Mouse (Mus musculus): ENCODE measurements around the gene Dpyd. TPM values are rescaled to one million over a fixed set of nuclear protein-coding genes. Genes with fewer than 3 reads are reported as not detected.

The Dpyd gene
- total and polyA plus RNA-seq, 3 experiments = 2.0 to 4.5 (median 4.3) TPM

DNA sequence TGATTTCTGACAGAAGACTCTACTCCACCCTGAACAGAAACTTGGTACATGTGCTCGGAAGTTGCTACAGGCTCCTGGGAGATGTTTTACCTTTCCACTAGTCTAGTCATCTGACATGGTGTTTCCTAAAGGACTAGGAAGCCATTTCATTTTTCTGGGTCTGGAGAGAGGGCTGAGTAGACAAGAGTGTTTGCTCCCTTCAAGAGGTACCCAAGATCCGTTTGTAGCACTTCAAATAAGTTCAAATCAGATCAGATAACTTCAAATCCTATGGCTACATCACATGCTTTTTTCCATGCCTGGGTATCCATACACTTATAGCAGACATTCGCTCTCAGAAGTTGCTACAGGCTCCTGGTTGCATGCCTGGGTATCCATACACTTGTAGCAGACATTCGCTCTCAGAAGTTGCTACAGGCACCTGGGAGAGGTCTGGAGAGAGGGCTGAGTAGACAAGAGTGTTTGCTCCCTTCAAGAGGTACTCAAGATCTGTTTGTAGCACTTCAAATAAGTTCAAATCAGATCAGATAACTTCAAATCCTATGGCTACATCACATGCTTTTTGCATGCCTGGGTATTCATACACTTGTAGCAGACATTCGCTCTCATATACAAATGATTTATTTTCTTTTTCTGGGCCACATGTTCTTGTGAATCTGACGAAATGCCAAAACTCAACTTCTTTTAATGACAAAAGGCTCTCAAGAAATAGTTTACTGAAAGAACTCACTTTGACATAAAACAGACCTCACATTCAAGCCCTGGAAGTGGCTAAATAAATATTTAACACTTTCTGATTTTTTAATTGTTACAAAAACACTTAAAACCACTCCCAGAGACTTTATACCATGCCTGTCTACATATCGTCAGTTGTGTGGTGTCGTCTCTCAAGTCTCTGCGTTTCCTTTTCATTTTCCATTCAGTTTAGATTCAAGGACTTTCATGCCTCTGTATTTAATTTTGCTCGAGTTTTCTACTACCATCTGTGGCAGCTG lies 307.5 kb downstream of the Dpyd start:
- no peaks in the 10 kb centered on the region for H3K4me1 ChIP-seq (ENCODE audit: control insufficient read depth, insufficient read depth, low read length)
- H3K79me2 ChIP-seq (replicated peaks; ENCODE audit: control insufficient read depth, insufficient read depth, low read length) = no peaks in the 10 kb centered on the region
- H3K27me3 ChIP-seq (ENCODE audit: control insufficient read depth, insufficient read depth, low read length) = no peaks in the 10 kb centered on the region
- 65% methylated on average over 10 of the region's 10 CpGs for WGBS
- DNase-seq = no peak
- H3K36me3 ChIP-seq (ENCODE audit: control insufficient read depth, insufficient read depth, low read length) = no peaks in the 10 kb centered on the region
- H3K4me3 ChIP-seq = no peak overlapping the region
- H3K27ac ChIP-seq = no peak overlapping the region
- intact Hi-C loops (cut with DNase I) = no loop called here
- TF ChIP-seq CTCF (IDR thresholded peaks at IDR 0.05) = no peak
- TF ChIP-seq EP300 (IDR thresholded peaks at IDR 0.05; ENCODE audit: insufficient read depth, low read depth, low read length) = no peak
- no peak for TF ChIP-seq POLR2A (IDR thresholded peaks at IDR 0.05; ENCODE audit: insufficient read depth, low read depth, low read length)
- H3K9ac ChIP-seq (ENCODE audit: low read depth, low read length) = no peak overlapping the region

GRCm38 (mm10) chr3:118875871-118876270 lies 313.9 kb downstream of the Dpyd start:
- Histone ChIP-seq H3K4me1 (ENCODE audit: control insufficient read depth, insufficient read depth, low read length) (no peaks in the 10 kb centered on the region), H3K79me2 (replicated peaks; ENCODE audit: control insufficient read depth, insufficient read depth, low read length) (no peaks in the 10 kb centered on the region), H3K36me3 (ENCODE audit: control insufficient read depth, insufficient read depth, low read length) (no peaks in the 10 kb centered on the region), H3K9ac (ENCODE audit: low read depth, low read length) (no peak overlapping the region), H3K27ac (no peak overlapping the region), H3K27me3 (ENCODE audit: control insufficient read depth, insufficient read depth, low read length) (no peaks in the 10 kb centered on the region), H3K4me3 (no peak overlapping the region)
- intact Hi-C loops (cut with DNase I) = no loop called here
- TF ChIP-seq POLR2A (IDR thresholded peaks at IDR 0.05; ENCODE audit: insufficient read depth, low read depth, low read length) = no peak
- no peak for TF ChIP-seq CTCF (IDR thresholded peaks at IDR 0.05)
- no peak for TF ChIP-seq EP300 (IDR thresholded peaks at IDR 0.05; ENCODE audit: insufficient read depth, low read depth, low read length)
- WGBS = 72% methylated on average over 2 of the region's 2 CpGs
- no peak for DNase-seq

DNA sequence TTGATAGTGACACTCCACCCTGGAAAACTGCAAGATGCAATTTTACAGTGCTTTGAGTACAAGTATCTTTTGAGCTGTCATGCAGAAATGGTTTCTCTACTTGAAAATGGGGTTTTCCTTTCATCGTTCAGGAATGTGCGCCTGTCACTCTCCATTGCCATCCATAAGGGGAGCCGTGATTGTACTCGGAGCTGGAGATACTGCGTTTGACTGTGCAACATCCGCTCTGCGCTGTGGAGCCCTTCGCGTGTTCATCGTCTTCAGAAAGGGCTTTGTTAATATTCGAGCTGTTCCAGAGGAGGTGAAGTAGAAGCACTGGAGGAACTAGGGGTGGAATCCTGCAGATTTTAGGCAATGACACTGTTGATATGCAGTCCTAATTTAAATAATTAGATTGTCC lies 337.1 kb downstream of the Dpyd start:
- H3K4me3 ChIP-seq = no peak overlapping the region
- no peaks in the 10 kb centered on the region for H3K79me2 ChIP-seq (replicated peaks; ENCODE audit: control insufficient read depth, insufficient read depth, low read length)
- intact Hi-C loops (cut with DNase I) = no loop called here
- no peaks in the 10 kb centered on the region for H3K4me1 ChIP-seq (ENCODE audit: control insufficient read depth, insufficient read depth, low read length)
- no peak overlapping the region for H3K27ac ChIP-seq
- TF ChIP-seq EP300 (IDR thresholded peaks at IDR 0.05; ENCODE audit: insufficient read depth, low read depth, low read length) (no peak), POLR2A (IDR thresholded peaks at IDR 0.05; ENCODE audit: insufficient read depth, low read depth, low read length) (no peak), CTCF (IDR thresholded peaks at IDR 0.05) (no peak)
- no peaks in the 10 kb centered on the region for H3K36me3 ChIP-seq (ENCODE audit: control insufficient read depth, insufficient read depth, low read length)
- DNase-seq = no peak
- H3K27me3 ChIP-seq (ENCODE audit: control insufficient read depth, insufficient read depth, low read length) = no peaks in the 10 kb centered on the region
- WGBS = 87% methylated on average over 11 of the region's 11 CpGs
- no peak overlapping the region for H3K9ac ChIP-seq (ENCODE audit: low read depth, low read length)

DNA sequence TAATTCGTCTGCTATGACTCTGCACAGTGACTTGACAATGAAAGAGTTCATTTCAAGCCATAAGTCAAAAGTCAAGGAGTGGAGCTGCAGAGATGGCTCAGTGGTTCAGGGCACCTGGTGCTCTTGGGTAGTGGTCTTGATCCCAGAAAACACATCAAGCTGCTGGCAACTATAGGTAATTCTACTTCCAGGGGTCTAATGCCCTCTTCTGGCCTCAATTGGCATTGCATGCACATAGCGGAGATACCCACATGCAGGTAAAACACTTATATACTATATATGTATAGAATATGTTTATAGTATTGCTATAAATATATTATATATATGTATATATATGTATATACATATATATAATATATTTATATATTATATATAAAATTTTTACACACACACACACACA lies 429.4 kb downstream of the Dpyd start:
- Histone ChIP-seq H3K36me3 (ENCODE audit: control insufficient read depth, insufficient read depth, low read length) (no peaks in the 10 kb centered on the region), H3K27ac (no peak overlapping the region), H3K79me2 (replicated peaks; ENCODE audit: control insufficient read depth, insufficient read depth, low read length) (no peaks in the 10 kb centered on the region), H3K9ac (ENCODE audit: low read depth, low read length) (no peak overlapping the region), H3K4me3 (no peak overlapping the region), H3K27me3 (ENCODE audit: control insufficient read depth, insufficient read depth, low read length) (no peaks in the 10 kb centered on the region), H3K4me1 (ENCODE audit: control insufficient read depth, insufficient read depth, low read length) (no peaks in the 10 kb centered on the region)
- DNase-seq = no peak
- TF ChIP-seq EP300 (IDR thresholded peaks at IDR 0.05; ENCODE audit: insufficient read depth, low read depth, low read length) (no peak), POLR2A (IDR thresholded peaks at IDR 0.05; ENCODE audit: insufficient read depth, low read depth, low read length) (no peak), CTCF (IDR thresholded peaks at IDR 0.05) (no peak)
- 84% methylated on average over 2 of the region's 2 CpGs for WGBS
- intact Hi-C loops (cut with DNase I) = no loop called here

DNA sequence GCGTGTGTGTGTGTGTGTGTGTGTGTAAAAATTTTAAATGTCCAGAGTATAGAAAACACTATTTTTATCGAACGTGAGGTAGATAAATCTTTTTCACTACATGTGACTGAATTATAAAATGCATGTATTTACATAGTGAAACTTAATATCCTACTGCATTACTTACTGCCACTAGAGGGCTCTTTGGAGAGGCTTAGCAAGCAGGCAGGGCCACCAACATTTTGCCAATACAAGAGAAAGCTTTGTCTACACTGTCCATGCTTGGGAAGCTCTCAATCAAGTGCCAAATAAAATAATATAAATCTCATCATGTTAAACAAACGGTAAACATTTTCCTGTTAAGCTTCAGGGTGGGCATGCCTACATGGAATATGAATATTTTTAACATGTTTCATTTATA lies 429.9 kb downstream of the Dpyd start:
- H3K27ac ChIP-seq = no peak overlapping the region
- no peaks in the 10 kb centered on the region for H3K27me3 ChIP-seq (ENCODE audit: control insufficient read depth, insufficient read depth, low read length)
- WGBS = 73% methylated on average over 4 of the region's 4 CpGs
- no peak for DNase-seq
- no peak overlapping the region for H3K4me3 ChIP-seq
- no peak overlapping the region for H3K9ac ChIP-seq (ENCODE audit: low read depth, low read length)
- intact Hi-C loops (cut with DNase I) = no loop called here
- no peaks in the 10 kb centered on the region for H3K4me1 ChIP-seq (ENCODE audit: control insufficient read depth, insufficient read depth, low read length)
- TF ChIP-seq CTCF (IDR thresholded peaks at IDR 0.05) (peak; percentile 17; the same call in 1 of the 2 replicates), POLR2A (IDR thresholded peaks at IDR 0.05; ENCODE audit: insufficient read depth, low read depth, low read length) (no peak)
- no peaks in the 10 kb centered on the region for H3K79me2 ChIP-seq (replicated peaks; ENCODE audit: control insufficient read depth, insufficient read depth, low read length)
- H3K36me3 ChIP-seq (ENCODE audit: control insufficient read depth, insufficient read depth, low read length) = no peaks in the 10 kb centered on the region

DNA sequence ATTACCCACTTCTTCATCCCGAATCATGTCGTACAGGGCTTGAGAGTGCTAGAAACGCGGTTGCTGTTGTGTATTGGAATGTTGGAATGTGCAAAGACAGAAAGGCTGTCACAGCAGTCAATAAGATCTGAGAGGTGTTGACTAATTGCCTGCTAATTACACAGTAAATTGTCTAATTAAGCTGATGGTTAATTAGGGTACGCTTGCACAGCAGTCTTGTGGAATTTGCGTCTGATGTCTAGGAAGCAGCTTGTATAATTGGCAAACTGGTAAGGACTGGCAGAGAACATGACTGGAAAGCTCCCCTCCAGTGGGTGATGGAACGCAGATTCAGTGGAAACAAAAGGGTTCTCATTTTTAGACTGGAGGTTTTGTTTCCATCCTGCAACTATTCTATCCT lies 459.3 kb downstream of the Dpyd start:
- intact Hi-C loops (cut with DNase I) = no loop called here
- no peak for DNase-seq
- no peaks in the 10 kb centered on the region for H3K36me3 ChIP-seq (ENCODE audit: control insufficient read depth, insufficient read depth, low read length)
- no peak overlapping the region for H3K4me3 ChIP-seq
- H3K27me3 ChIP-seq (ENCODE audit: control insufficient read depth, insufficient read depth, low read length) = no peaks in the 10 kb centered on the region
- TF ChIP-seq POLR2A (IDR thresholded peaks at IDR 0.05; ENCODE audit: insufficient read depth, low read depth, low read length) (no peak), CTCF (IDR thresholded peaks at IDR 0.05) (no peak), EP300 (IDR thresholded peaks at IDR 0.05; ENCODE audit: insufficient read depth, low read depth, low read length) (no peak)
- WGBS = 75% methylated on average over 7 of the region's 7 CpGs
- H3K79me2 ChIP-seq (replicated peaks; ENCODE audit: control insufficient read depth, insufficient read depth, low read length) = no peaks in the 10 kb centered on the region
- H3K9ac ChIP-seq (ENCODE audit: low read depth, low read length) = no peak overlapping the region
- no peak overlapping the region for H3K27ac ChIP-seq
- H3K4me1 ChIP-seq (ENCODE audit: control insufficient read depth, insufficient read depth, low read length) = no peaks in the 10 kb centered on the region

All from heart, adult 2 months (tissue).